Mouse (Mus musculus) MEL-GATA-1-ER (cell line): ENCODE measurements around the gene 4932438A13Rik.

Experiments used
- DNase-seq: peaks from one replicate; pipeline ENCODE4 v3.0.0-alpha.2; 2012; ENCODE audit warnings: low read depth; ENCODE audit errors: extremely low read depth

4932438A13Rik gene

DNA sequence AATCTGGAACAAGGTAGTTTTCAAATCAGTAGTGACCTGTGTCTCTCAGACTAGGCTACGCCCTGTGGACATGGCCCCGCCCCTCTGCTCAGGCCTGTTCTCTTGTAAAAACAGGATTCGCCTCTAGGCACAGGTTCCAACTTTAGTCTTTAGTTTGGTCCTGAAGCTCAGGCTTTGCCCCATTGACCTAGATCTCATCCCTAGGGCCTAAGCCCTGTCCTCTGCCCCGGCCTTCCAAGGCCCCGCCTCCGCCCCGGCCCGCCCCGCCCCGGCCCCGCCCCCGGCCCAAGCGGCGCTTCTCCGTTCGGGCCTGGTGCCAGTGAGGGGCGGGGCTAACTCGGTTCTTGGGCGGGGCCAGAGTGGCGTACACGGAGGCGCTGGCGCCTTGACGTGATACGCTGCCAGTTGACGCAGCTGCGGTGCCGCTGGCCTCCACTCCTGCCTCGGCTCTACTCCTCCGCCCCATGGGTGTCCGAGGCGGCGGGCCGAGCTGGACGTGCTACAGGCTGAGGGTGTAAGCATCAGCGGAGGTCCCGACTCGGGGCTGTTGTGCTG is at the start of gene 4932438A13Rik:
Gene 4932438A13Rik, plus strand, starts transcription at position 384 of the 555 bp plus-strand sequence.
- DNase-seq: peak; percentile 41

DNA sequence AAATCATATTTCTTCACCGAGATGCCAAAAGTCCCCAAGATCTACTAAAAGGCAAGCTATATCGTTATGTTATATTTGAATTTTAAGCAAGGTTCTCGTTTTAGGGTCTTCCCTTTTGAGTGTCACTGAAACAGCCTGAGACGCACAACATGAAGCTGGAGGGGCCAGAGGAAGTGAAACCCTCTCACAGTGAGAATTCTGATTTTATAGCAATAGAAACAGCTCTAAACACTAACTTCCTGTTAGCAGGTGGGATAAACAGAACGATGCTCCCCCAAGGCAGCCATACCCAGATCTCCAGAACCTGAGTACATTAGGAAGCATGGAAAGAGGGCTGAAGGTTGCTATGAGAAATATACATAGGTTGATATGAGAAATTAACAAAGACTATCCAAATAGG is 46.3 kb upstream of the 4932438A13Rik start:
- DNase-seq: no peak

DNA sequence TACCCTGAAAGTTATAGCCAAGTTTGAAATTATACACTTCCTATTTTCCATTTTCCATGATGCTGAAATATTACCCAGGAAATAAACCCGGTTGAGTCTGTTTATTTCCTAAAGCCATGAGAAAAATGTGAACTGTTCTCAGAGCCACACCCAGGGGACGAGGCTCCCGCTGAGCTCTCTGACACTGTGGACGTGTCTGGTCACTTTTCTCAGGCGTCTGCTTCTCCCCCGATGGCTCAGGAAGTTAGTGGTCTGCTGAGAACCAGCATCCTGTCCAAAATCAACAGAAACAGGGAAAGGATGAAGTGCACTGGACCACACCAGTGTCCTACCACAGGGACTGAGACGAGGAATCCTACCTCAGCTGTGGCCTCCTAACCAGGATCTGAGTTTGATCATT is 43.5 kb upstream of the 4932438A13Rik start:
- DNase-seq: no peak

DNA sequence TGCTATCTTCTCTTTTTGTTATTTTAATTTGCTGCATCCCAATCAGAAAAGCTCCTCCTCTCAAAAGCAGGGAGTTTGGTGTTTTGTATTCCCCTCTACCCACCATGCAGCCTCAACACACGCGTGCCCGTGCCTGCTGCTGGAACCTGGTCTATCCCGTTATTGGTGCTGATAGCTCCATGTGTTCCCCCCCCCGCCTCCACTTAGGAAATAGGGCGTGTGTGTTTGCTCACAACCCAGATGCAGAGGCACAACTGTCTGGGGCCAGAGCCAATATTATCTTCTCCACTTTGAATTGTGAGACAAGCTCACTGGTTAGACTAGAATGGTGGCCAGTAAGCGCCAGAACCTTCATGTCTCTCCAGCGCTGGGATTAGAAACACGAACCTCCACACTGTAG is 41.9 kb upstream of the 4932438A13Rik start:
- no peak for DNase-seq

DNA sequence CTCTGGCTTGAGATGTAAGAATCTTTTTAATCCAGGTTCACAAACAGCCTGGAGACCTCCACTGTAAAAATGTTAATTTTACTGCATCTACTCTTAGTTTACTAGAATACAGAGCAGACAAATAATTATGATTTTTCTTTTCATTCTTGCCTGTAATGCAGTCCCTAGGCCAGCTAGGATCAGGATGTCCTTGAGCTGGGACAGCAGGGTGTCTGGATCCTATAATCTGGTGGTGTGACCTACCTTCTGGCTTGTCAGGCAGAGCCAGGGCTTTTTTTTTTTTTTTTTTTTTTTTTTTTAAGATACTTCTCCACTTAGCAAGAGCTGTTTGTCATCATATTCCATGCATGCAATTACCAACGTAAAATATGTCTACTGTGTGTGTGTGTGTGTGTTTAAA is 37.8 kb upstream of the 4932438A13Rik start:
- no peak for DNase-seq

DNA sequence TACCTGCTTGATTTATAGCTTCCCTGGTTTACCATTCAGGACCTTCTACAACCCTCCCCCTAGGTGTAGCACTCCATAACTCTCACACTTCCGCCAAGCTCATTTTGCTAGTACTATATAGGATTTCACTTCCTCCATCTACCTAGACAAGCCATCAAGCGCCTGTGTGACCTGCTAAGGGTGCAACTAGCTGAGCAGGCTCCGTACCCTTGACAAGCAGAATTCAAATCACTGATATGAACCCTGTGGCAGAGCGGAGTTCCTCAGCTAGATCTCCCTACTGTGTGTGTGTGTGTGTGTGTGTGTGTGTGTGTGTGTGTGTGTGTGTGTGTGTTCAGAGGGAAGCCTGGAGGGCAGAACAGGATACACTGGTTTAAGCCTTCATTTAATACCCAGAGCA is 37.4 kb upstream of the 4932438A13Rik start:
- DNase-seq: no peak

DNA sequence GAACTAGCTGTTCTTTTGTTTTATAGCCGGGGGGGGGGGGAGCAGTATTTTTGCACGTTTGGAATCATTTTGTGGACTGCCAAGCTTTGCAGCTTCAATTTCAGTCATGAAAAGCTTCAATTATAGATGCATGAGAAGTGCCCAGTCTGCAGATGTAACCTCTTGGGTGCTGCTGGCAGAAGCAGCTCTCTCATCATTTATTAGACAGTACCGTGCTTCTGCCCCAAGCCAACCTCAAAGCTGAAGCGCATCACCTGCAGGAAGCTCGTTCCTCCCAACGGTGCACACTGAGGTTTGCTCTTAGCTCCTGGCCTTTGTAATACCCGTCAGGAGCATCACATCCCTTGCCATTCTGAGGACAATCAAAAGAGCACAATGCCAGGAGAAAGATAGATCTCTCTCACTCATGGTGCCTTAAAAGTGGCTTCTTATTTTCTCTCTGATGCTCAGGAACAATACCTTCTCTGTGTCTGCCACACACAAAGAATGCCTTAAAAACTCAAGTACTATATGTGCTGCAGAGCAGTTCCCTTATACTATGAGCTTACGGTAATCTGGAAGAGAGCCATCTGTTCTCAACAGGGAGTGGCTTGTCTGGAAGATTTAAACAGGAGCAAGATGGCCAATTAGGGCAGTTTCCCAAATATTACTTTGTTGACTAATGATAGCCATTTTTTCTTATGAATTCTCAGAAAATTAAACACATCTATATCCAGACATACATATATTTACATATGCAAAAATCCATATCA is 35.5 kb upstream of the 4932438A13Rik start:
- DNase-seq: no peak

DNA sequence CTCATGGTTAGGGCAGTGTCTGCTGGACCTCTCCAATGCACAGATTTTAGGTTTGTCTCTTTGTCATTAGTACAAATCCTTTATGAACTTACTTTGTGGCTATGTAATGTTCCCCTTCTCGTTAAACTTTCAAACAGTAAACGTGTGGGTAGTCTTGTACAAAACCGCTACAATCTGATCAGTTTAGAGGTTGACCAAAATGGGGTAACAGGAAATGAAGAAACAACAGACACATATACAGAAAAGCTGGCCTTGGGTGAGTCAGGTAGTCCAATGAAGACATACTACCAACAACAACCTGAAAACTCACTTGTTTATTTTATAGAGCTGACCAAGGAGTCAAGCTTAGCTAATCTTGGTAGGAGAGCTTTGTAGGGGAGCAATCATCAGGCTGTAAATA is 32.7 kb upstream of the 4932438A13Rik start:
- DNase-seq: no peak

DNA sequence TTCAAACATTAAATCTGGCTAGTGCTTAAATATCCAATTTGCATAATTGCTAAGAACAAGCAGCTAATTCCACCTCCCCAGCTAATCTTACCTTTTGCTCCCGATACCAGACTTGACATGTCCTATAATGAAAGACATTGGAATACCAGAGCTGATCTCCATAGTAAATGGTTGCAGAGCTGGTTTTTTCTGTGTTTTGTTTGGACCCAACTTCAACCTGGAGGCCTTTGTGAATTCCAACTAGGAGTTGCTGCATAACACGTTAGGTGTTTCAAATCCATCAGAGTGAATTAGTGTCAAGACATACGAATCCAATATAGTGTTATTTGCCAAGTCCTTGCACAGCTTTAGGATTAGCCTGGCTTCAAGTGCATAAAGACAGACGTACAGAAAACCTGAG is 28.5 kb upstream of the 4932438A13Rik start:
- no peak for DNase-seq

DNA sequence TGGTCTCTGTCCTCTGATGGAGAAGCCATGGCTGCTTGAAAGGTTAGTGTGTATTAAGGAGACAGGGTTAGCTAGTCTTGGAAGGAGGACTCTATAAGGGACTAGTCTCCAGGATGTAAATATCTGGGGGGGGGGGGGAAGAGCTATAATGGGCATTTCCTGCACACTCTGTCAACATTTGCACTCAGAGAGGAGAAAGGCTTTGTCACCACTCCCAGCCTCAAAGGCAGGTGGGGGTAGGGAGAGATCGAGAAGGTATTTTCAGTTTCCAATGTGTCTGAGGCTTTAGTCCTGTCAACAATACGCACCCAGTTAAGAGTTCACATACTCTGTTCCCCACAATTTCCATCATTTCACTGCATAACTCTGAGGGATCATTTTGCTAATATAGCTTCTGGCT is 28.1 kb upstream of the 4932438A13Rik start:
- no peak for DNase-seq

DNA sequence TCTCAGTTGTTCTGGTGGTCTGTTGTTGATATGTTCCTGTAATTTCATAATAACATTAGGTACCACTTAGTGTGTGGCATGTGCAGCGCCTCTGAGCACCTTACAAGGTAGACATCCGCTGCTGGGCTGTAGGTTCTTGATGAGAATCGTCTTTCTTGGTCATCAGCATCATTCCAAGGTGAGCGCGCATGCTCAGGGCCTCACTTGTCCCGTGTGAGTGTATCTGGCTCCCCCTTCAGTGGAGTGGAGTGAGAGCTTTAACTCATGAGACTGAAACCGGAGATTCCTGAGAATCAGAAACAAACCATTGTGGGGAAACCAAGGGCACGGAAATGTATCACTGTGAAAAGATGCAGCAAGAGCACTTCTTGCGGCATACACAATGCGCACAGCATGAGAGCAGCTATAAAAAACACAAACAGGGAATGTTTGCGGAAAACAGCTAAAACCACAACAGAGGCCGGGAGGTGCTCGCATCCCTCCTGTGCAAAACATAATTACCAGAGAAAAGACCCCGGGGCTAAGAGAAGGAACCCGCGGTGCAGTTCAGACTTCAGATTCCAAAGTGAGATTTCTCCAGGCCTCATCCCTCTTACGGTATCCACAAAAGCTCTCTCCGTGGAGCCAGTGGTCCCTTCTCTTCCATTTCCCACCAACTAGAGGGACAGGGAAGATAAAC is 27.2 kb upstream of the 4932438A13Rik start:
- no peak for DNase-seq

DNA sequence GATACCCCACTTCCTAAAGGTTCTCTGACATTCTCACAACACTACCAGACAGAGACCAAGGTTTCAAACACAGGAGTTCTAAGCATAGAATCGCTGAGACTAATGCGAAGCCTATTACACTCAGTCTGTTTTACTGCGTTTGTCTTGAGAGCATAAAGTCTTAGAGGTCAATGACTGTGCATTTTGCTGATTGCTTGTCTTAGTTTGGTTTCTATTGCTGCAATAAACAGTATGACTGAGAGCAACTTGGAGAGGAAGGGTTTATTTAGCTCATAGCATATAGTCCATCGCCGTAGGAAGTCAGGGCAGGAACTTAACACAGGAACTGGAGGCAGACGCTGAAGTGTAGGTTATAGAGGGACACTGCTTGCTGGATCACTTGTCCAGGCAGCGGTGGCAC is 26.1 kb upstream of the 4932438A13Rik start:
- DNase-seq: no peak

DNA sequence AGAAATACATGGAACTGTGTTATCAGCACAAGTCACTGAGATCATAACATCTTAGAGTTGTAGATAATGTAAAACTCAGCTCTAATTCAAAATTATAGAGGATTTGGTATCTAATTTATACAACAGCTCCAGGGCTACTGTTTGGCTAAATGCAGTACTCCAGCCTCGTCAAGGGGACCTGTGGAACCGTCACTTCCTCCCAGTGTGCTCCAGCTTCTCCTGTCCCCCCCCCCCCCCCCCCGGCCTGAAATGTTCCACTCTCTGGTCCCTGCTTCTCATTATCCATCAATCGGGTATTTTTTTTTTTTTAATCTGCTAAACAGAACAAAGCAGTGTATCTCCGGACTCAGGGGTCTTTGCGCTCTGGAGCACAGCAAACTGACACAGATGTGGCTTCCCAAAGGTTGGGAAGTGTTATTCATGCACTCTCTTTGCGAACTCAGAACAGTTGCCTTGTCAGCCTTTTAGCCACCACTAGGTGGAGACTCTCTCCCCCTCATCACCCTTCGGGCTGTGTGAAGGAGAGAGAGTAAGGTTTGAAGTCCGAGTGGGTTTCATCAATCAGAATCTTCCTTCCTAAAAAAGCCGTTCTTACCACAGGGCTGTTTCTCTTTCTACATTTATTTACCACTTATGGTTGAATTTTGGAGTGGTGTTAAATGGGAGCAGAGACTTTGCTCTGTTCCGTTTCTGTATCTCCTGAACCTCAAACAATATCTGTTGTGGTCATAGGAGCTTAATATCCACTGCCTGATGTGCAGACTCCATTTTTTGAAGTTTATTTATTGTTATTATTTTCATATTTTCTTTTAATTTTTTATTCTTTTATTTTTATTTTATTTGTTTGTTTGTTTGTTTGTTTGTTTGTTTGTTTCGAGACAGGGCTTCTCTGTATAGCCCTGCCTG is 22.0 kb upstream of the 4932438A13Rik start:
- DNase-seq: peak; percentile 57

DNA sequence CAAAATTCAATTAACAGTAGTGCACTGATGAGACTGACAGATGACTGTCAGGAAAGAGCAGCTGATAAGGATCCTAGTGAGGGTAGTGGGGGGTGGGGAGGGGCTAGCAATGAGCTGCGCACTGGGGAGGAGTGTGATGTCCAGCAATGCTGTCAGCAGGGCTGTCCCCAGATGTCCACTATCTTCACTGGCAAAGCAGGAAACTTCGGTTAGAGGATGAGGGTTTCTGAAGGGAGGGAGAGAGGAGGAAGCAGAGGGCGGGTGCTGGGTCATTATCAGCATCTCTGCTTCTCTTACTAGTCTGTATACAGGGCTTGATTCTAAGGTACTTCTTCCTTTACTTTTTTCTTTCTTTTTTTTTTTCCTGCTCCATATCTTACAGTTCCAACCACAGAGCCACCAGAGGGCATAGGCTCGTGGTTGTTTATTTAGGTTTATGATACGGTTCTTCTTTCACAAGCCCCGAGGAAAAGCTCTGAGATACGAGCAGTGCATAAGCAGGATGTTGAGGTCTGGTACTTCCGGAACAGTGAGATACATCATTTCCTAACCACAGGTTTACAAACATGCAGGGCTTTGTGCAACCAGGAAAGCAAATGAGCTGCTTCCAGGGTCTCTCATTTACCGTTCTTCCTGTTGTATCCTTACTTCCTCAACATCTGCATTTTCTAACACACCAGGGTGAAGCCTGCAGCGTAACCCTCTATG is 9.0 kb upstream of the 4932438A13Rik start:
- peak; percentile 65 for DNase-seq

DNA sequence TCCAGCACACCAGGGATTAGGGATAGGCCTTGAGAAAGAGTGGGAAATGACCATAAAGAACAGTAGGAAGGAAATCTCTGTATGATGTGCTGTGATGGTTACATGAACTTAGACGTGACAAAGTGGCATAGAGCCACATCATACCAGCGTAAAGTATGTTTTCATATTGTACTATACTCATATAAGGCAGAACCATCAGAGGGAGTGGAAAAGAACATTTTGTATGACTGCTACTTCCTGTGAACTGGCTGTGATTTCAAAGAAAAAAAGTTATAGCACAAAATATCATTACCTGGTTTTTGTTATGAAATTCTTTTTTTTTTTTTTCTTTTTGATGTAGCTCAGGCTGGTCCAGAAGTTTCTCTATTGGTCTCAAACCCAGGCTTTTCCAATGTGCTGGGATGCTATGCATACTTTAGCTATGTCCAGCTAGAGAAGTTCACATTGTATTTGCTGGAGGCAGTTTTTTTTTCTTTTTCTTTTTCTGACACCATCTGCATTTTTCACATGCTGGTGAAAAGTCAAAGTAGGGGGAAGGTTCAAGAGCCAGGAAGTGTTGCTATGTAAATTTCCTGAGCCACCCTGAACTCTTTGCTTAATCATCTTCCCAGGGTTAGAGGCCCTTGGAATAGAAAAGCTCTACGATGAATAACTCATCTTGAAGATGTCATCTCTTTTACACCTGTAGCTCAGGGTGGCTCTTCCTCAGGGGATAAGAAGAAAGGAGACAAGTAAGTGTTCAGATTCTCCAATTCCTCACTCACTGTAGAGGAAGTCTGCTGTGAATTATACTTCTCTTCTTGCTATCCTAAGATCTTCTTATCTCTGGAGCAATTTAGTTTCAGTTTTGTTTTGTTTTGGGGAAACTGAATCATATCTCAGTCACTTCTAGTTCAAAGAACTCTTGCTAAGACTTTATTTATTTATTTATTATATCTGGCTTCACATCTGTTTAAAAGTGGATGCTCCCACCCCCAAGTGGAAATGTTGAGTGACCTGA is 1.2 kb upstream of the 4932438A13Rik start:
- no peak for DNase-seq

DNA sequence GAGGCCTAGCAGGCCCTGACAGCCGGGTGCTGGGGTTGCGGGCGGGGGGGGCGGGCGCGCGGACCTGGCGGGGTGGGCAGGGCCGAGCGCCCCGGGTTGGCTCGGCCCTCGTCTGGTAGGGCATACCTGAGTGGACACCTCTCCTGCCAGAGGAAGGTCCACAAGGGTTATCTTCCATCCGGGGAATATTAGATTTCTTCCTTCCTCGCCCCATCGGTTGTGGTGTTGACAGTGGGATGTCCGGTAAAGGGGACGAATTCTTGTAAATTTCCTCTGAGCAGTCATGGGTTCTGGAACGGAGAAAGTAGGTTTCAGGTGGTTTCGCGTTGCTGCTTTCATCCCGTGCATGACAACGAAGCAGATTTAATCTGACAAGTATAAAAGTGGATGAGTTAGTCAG is 523 bp downstream of the 4932438A13Rik start:
- DNase-seq: no peak

DNA sequence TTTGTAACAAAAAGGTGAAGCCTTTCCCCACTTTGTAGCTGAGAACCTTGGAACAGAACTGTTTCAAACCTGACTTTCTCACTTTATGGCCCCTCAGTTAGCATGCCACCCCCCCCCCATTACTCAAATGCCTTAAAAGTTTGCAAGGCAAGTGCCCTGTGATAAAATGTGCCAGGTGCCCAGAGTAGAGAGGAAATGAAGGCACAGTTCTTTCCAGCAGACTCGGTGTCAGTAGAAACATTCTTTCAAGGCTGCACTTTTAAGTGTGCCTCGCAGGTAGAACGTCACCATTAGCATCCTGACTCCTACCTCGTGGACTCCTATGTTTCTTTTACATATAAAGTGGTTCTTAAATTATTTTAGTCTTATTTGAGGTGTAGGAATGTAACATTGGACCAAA is 977 bp downstream of the 4932438A13Rik start:
- no peak for DNase-seq

DNA sequence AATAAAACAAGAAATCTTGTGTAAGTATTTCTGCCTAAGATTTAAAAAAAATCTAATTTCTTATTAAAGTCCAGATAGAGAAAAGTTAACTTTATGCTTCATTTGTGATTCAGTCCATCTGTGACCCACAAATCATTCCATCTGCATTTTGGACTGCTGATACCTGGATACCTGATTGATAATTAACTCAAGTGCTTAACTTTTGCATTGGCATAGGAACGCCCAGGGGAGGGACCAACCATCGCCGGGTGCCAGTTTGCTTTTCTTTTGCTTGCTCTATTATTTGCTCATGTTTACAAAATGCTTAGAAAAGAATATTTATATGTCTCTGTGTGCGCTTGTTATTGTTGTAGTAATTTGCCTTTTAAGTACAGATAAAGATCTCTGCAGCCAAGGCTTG is 1.6 kb downstream of the 4932438A13Rik start:
- no peak for DNase-seq

DNA sequence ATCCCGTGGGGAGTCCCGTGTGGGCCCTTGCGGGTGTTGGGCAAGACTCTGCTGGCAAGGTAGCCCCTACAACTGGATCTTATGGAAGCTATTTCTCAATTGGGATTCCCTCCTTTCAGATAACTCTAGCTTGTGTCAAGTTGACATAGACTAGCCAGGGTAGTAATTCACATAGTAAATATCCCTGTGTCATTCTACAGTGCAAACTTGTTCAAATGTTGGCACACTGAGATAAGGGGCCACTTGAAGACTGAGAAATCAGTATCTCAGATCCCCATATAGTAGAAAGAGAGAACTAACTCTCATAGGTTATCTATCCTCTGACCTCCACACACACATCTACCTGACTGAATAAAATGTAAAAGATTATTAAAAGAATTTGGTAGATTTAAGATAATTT is 42.5 kb downstream of the 4932438A13Rik start:
- no peak for DNase-seq

DNA sequence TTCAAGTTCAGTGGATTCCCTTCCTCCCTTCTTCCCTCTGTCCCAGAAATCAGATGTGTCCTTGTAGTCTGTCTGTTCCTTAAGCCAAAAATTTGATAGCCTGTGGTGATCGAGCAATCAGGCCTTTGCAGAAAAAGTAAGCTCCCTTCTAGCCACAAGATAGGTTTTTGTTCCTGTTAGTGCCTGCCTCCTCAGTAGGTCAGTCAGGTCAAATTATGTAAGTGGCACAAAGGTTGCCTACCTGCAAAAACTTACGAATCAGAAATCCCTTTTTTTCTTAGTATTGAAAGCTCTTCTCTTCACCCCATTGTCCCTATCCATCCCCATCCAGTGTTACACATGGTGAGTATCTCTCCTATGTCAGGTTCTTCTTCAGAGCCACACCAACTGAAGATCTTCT is 54.9 kb downstream of the 4932438A13Rik start:
- DNase-seq: no peak
